Mouse (Mus musculus): Measurements from ENCODE around the gene Hormad2.

GRCm38 (mm10) chr11:4488367-4488766 lies 47.5 kb upstream of the Hormad2 start:
- TF ChIP-seq POLR2A (IDR thresholded peaks at IDR 0.05; ENCODE audit: control insufficient read depth, extremely low read depth, insufficient read depth, low read length, poor library complexity) (no peak), CTCF (IDR thresholded peaks at IDR 0.05; ENCODE audit: borderline replicate concordance, control insufficient read depth, extremely low read depth, insufficient read depth, low read length, poor library complexity) (no peak)

Measured in thymus, adult 2 months (tissue).